Mouse (Mus musculus): ENCODE results near the gene Slc6a20b. TPM values are rescaled to one million over a fixed set of nuclear protein-coding genes. Genes with fewer than 3 reads are reported as not detected.

Slc6a20b gene
- not detected in 2 replicates for total RNA-seq (2023)

GRCm38 (mm10) chr9:123632281-123632680, at the start of gene Slc6a20b:
Gene Slc6a20b (minus strand): TSS chr9:123632565.

GRCm38 (mm10) chr9:123678327-123679105, 46.2 kb upstream of the Slc6a20b start, which contains the start of the genes Ccr9 and Slc6a20a:
Gene Ccr9 (plus strand): TSS chr9:123678439.
Gene Slc6a20a (minus strand): TSS chr9:123678885.

Other genes starting within 250 kb of the Slc6a20b start
- 25.6 and 39.2 TPM in 2 replicates for gene Limd1, start 153.9 kb downstream of the Slc6a20b start, total RNA-seq (2023)
- 15.5 and 18.1 TPM in 2 replicates for gene Sacm1l, start 102.8 kb downstream of the Slc6a20b start, total RNA-seq (2023)
- 0.11 TPM in 1 of 2 replicates, not detected in the other for gene Ccr9, start 45.9 kb upstream of the Slc6a20b start, total RNA-seq (2023)
- 0.38 and 1.2 TPM in 2 replicates for gene Slc6a20a, start 46.3 kb upstream of the Slc6a20b start, total RNA-seq (2023)
- gene Lztfl1, start 85.1 kb upstream of the Slc6a20b start, total RNA-seq (2023), result 29.0 and 36.2 TPM in 2 replicates
- gene Cxcr6, start 173.9 kb upstream of the Slc6a20b start, total RNA-seq (2023), result not detected in 2 replicates
- gene Fyco1, start 219.3 kb upstream of the Slc6a20b start, total RNA-seq (2023), result 25.1 and 31.2 TPM in 2 replicates
- not detected in 2 replicates for gene Xcr1, start 229.5 kb upstream of the Slc6a20b start, total RNA-seq (2023)

All from neutrophil, adult 65 days (primary cell).